Mouse (Mus musculus): ENCODE results near the gene Slc27a5. TPM values are rescaled to one million over a fixed set of nuclear protein-coding genes. Genes with fewer than 3 reads are reported as not detected.

The Slc27a5 gene
- polyA plus RNA-seq, 1 experiment: 0.19 TPM

- DNase-seq (ENCODE audit: low read depth): no peak
Observed at GRCm38 (mm10) chr7:13024805-13025204, 26.8 kb upstream of the Slc27a5 start.

DNA sequence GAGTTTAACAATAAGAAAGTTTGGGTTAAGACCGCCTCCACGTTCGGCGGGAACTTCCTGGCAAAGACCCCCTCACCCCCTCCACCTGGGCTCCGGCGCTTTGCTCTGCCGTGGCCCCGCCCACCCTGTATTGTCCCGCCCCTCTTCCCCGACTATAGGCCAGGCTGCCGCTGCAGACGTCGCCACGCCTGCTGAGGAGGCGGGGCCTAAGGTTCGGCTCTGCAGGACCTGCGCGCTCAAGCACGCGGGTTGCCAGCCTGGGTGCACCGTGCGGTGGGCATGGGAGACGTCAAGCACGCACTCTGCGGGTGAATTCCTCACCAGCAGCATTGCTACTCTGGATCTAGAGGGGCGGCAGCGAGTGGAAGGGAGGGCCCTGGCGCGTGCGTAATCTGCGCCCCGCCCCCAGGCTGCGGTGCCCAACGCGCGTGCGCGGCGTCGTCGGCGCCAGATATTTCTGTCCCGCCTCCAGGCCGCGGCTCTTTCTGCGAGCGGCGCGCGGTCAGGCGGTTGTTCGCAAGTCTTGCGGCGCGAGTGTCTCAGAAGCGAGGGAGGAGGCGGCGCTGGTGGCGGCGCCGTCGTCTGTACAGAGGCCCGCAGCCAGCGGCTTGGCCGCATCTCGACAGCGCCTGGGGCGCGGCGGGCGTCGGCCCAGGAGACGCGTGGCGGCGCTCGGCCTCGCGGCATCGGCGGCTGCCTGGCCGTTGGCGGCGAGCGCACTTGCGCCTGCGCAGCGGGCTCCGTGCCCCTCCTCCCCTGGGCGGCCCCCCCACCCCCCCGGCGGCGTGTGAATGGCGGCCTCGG lies 26.1 kb upstream of the Slc27a5 start:
- DNase-seq (ENCODE audit: low read depth): no peak

DNA sequence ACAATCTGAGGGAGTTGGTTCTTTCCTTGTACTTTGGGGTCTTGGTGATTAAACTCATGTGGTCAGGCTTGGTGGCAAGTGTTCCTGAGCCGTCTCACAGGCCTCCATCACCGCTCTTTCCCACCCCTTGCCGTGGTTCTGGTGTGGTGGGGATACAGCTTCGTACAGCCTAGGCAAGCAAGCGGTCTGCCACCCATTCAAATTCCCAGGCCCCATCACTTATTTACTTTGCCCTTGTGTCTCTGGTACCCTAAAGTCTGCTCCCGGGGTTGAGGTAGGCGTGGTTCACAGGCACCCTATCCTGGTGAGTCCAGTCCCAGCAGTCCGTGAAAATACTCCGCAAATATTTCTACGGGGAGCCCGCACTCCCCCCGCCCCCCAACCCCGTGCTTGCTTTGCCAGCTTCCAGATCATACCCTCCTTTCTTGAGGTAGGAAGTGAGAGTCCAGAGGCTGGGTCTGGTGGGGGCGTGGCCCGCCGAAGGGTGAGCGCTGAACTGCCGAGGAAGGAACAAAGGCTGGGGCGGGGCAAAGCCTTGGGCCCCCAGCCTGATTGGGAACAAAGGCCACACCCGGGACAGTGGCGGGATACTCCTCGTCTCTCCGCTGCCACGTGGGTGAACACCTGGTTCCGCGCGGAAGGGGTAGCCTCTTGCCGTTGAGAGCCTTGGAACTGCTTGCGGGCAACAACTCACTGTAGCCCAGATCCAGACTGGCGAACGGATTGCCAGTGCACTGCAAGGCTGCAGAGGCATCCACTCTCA lies 25.0 kb upstream of the Slc27a5 start:
- DNase-seq (ENCODE audit: low read depth): no peak

- no peak for DNase-seq (ENCODE audit: low read depth)
Observed at GRCm38 (mm10) chr7:13015217-13015616, 17.2 kb upstream of the Slc27a5 start.

GRCm38 (mm10) chr7:13014275-13014839 lies 16.4 kb upstream of the Slc27a5 start:
- DNase-seq (ENCODE audit: low read depth): no peak

DNA sequence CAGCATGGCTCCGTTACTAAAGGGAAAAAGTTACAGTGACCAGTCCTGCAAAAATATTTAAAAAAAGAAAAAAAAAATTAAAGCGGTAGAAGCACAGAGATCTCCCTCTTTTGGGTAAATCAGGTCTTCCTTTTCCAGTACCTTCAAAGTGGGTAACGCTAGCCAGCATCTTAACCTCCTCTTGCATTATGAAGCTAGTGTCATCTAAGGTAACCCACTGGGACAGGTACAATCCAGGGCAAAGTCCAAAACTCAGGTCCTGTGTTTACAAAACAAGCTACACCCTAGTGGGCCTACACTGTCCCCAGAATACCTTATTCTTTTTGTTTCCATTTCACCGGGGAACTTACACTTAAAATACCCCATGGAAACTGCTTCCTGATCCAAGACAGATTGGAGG lies 15.7 kb upstream of the Slc27a5 start:
- no peak for DNase-seq (ENCODE audit: low read depth)

- no peak for DNase-seq (ENCODE audit: low read depth)
Observed at GRCm38 (mm10) chr7:13010005-13010908, 12.3 kb upstream of the Slc27a5 start, which contains the start of gene Zbtb45. Gene Zbtb45, minus strand, starts transcription at chr7:13010034.

DNA sequence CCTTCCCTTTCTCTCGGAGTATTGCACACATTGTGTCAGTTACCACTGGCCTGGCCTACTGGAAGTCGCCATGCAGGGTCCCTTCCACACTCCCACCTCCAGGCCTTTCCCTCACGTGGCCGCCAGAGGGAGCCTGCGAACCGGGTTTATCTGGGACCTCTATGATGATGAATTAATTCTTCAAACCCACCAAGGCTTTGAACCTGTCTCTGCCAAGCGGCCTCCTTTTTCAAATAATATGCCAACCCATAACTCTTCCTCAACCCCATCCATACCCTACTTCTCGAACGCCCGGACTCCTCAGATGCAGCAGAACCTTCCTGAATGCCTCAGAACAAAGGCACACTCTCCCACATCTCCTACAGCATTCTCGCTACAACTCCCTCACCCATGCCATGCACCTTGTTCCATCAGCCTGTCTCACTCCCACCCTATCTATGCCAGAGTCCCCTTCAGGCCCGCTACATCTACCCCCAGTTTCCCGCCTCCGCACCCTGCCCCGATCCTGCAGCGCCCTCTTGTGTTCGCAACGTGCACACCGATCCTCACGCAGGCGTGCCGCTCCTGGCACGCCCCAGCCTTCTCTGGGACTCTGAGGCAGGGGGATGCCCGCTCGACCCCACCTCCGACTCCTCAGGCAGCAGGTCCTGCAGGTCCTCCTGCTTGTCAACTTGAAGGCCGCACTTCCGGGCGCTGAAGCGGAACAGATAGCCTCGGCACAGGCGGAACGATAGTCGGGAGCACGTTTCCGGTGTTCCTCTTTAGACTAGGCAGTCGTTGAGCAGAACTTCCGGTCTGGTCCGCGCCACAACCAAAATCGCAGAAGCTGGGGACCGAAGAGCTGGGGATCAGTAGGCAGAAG lies 11.4 kb upstream of the Slc27a5 start:
- no peak for DNase-seq (ENCODE audit: low read depth)

GRCm38 (mm10) chr7:13007341-13008092 lies 9.5 kb upstream of the Slc27a5 start:
- no peak for DNase-seq (ENCODE audit: low read depth)

GRCm38 (mm10) chr7:13006531-13006930 lies 8.5 kb upstream of the Slc27a5 start:
- DNase-seq (ENCODE audit: low read depth): no peak

DNA sequence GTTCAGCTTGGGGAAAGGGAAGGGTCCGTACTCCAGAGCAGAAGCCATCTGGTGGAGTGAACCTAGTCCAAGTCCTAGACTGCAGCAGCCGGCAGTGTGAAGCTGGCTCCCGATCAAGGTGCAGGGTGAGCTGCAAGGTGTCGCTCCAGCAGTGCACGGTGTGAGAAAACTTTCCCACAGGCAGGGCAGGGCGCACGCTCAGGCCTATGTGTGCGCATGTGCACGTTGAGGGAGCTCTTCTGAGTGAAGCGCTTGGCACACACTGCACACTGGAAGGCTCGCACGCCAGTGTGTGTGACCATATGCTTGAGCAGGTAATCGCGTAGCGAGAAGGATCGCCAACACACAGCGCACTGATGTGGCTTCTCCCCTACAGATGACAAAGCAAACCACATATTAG lies 8.0 kb upstream of the Slc27a5 start:
- DNase-seq (ENCODE audit: low read depth): no peak

GRCm38 (mm10) chr7:13003380-13003779 lies 5.4 kb upstream of the Slc27a5 start:
- no peak for DNase-seq (ENCODE audit: low read depth)

DNA sequence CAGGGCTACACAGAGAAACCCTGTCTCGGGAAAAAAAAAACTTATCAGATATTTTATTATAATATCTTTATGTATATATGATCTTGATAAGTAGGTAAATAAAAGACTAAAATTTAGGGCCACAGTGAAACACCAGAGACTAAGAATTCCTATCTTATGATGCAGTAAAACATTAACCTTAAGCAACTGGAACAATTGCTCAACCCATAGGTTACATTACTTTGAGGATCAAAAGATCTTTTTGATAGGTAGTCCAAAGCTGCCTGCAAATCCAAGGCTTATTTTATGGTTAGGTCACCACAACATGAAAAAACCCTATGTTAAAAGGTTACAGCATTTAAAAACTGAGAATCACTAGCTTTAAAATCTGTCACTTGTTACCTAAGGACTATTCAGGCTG lies 3.6 kb upstream of the Slc27a5 start:
- DNase-seq (ENCODE audit: low read depth): no peak

DNA sequence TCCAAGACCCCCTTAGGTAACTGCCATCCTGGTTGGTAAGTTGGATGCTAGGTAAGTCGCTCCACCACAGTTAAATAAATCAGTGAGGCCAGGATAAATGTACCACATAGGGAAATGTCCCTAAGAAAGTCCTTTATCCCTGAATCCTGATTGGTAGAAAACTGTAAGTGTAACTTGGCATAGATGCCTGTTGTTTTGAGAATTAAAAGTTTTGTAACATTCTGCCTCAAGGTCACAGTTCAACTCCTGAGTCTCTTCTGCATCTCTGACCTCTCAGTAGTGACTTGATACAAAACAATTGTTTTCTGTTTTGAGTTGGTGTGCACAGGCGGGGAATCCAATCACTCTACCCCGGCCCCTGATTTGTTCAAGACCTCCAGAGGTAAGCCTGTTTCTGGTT lies 859 bp upstream of the Slc27a5 start, which contains the start of gene Trim28:
TSS of gene Trim28 (plus strand) at position 264 of the 400 bp plus-strand sequence.
- no peak for DNase-seq (ENCODE audit: low read depth)

GRCm38 (mm10) chr7:12997230-12997629 lies 762 bp downstream of the Slc27a5 start:
- no peak for DNase-seq (ENCODE audit: low read depth)

DNA sequence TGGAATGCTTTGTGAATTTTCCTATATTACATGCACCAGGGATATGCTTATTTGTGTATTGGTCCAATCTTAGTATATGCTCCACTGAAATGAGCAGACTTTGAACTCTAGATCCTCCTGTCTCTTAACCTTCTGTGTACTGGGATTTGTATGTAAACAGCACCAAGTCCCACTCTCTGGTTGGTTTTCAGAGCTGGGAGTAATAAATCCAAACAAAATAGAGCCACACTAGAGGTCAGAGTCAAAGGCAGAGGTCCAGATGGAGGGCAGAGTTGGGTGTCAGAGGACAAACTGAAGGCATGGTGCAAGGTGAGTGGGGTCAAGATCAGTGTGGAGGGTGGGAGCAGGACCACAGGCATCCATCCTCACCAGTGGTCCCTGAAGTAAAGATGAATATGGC lies 2.1 kb downstream of the Slc27a5 start:
- no peak for DNase-seq (ENCODE audit: low read depth)

DNA sequence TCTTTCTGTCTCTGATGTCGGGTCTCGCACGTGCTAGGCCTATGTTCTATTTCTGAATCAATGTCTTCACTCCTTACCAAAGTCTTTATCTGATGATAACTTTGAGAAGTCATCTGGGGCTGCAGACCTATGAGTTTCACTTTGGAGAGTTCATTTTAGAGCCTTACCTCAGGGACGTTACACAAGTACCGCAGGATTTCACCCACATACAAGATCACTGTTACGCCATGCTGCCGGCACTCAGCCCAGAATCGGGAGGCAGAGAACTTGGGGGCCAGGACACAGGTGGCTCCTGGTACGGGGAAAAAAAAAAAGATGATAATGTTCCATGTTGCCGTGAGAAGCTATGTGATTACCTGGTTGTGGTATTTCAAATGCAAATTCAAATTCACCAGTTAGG lies 4.8 kb downstream of the Slc27a5 start:
- no peak for DNase-seq (ENCODE audit: low read depth)

GRCm38 (mm10) chr7:12992222-12992621 lies 5.8 kb downstream of the Slc27a5 start:
- no peak for DNase-seq (ENCODE audit: low read depth)

- no peak for DNase-seq (ENCODE audit: low read depth)
Observed at GRCm38 (mm10) chr7:12987409-12988189, 10.4 kb downstream of the Slc27a5 start.

Data from gonadal fat pad, adult 2 months (tissue).